Mouse (Mus musculus) liver, embryonic 14.5 days (tissue): Measurements from ENCODE around the gene Inpp5a.

Experiments used
- CTCF ChIP-seq: IDR thresholded peaks from 2 replicates; pipeline ENCODE4 v1.5.1; 2016; ENCODE audit warnings: antibody characterized with exemption, low read depth, control low read depth
- EP300 ChIP-seq: IDR thresholded peaks from 2 replicates; pipeline ENCODE4 v1.6.1; 2016; ENCODE audit warnings: antibody characterized with exemption, low read depth

DNA sequence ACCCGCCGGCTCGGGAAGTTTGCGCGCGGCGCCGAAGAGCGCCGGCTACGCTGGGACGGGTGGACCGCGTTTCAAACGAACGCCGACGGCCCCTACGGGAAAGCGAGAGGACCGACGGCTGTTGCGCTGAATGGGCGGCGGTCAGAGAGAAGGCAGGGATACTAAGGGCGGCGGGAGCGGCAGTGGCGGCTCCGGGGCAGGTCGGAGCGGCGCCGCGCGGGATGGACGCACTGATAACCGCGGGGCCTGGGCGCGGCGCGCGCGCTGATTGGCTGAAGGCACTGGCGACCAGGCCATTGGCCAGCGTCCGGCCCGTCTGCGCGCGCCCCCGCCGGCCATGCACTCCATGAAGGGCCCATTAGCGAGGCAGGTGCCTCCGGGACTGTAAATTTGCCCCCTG lies 193.7 kb downstream of the Inpp5a start, which contains the start of gene Nkx6-2:
- TF ChIP-seq CTCF (no peak), EP300 (no peak)
